Mouse (Mus musculus): Measurements from ENCODE around the gene Lrrd1.
"Not testable (repeated sequence)": the region's sequence is repeated elsewhere in the genome, so short reads cannot be mapped to it uniquely, and the experiment has no call there.

Gene Lrrd1

DNA sequence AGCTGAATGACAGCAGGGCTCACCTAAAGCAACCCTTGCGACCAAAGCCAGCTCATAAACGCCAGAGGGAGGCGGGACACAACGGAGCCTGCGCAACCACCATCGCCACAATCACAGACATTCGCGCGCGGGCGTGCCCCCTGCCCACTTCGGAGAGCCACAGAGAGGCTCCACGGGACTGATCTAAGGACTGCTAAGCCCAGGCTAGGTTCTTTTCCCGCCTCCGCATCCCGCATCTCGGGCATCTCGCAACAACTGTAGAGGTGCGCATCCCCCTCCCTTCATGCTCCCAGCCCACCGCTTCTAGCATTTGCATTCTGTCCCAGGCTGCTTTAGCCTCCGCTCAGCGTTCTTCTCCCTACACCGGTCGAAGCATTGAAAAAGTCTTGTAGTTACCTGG is at the start of gene Lrrd1:
Gene Lrrd1, plus strand, starts transcription at position 148 of the 400 bp plus-strand sequence.
- in situ Hi-C loops (cut with MboI) = no loop called here

GRCm38 (mm10) chr5:3797101-3797500 is 47.9 kb upstream of the Lrrd1 start:
- in situ Hi-C loops (cut with MboI) = not testable (repeated sequence)

DNA sequence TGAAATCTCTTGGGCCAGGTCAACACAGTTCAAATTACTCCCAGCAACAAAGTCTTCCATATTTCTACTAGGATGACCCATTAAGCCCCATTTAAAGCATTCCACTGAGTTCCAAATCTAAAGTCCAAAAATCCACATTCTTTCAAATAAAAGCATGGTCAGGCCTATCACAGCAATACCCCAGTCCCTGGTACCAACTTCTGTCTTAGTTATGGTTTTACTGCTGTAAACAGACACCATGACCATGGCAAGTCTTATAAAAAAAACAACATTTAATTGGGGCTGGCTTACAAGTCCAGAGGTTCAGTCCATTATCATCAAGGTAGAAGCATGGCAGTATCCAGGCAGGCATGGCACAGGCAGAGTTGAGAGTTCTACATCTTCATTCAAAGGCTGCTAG is 46.3 kb upstream of the Lrrd1 start:
- in situ Hi-C loops (cut with MboI) = not testable (repeated sequence)

DNA sequence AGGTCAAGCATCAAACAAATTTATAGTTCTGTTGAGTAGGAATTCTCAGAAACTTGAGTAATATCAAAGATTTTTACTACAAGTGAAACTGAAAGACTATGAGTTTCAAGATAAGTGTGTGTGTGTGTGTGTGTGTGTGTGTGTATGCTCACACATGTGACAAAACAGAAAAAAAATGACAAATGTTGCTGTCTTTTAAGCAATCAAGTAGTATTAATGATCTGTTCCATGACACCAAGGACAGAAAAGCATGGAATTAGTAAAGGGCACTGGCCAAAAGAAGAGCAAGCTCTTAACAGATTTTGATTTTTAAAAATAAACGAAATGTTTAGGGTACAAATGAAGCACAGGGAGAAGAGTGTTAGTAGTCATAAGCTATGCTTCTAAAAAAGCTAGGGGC is 44.9 kb upstream of the Lrrd1 start:
- in situ Hi-C loops (cut with MboI) = no loop called here

DNA sequence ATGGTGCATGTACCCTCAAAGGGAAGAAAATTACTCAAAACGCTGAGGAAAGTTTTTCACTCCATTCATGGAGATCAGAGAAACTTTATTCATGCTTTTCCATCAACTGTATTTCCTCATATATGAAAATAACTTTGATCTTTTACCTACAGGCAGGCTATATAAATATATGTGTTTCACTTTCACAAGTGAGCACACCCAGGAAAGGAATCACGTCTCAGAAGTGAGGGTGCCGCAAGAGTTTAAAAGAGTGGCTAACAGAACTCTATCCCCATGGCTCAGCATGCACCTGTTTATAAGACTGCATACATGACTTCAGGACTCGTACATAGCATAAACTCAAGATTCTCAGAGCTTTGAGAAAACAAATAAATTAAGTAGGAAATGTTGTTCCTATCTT is 44.1 kb upstream of the Lrrd1 start:
- in situ Hi-C loops (cut with MboI) = no loop called here

- in situ Hi-C loops (cut with MboI) = no loop called here
These were observed 43.1 kb upstream of the Lrrd1 start for GRCm38 (mm10) chr5:3801672-3802432.

- in situ Hi-C loops (cut with MboI) = no loop called here
These were observed 42.3 kb upstream of the Lrrd1 start, which contains the start of the genes Ankib1 and Krit1 for GRCm38 (mm10) chr5:3802433-3803291. Gene Ankib1 (minus strand): TSS chr5:3802925. Gene Krit1 (plus strand): TSS chr5:3803184.

GRCm38 (mm10) chr5:3803292-3804165 is 41.4 kb upstream of the Lrrd1 start:
- in situ Hi-C loops (cut with MboI) = no loop called here

- in situ Hi-C loops (cut with MboI) = no loop called here
These were observed 36.5 kb upstream of the Lrrd1 start for GRCm38 (mm10) chr5:3808472-3808871.

- in situ Hi-C loops (cut with MboI) = no loop called here
These were observed 10.9 kb upstream of the Lrrd1 start for GRCm38 (mm10) chr5:3834107-3834506.

GRCm38 (mm10) chr5:3870161-3870560 is 25.2 kb downstream of the Lrrd1 start:
- in situ Hi-C loops (cut with MboI) = no loop called here

DNA sequence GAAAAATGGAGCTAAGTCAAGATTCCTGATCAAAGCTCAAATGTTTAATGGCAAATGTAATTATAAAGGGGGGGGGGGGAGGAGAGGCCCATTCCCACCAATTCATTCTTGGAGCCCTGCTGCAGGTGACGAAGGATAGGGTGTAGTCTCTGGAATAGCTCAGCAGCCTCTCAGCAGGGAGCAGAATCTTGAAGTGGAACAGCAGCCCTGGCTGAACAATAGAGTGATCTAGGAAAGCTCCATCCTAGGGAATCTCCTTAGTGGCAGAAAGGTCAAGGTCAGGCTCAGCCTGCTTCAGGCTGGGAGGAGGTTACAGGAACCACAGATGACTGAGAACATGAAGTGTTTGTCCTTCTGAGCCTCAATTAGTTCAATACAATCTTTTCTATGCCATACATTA is 27.4 kb downstream of the Lrrd1 start:
- in situ Hi-C loops (cut with MboI) = no loop called here

DNA sequence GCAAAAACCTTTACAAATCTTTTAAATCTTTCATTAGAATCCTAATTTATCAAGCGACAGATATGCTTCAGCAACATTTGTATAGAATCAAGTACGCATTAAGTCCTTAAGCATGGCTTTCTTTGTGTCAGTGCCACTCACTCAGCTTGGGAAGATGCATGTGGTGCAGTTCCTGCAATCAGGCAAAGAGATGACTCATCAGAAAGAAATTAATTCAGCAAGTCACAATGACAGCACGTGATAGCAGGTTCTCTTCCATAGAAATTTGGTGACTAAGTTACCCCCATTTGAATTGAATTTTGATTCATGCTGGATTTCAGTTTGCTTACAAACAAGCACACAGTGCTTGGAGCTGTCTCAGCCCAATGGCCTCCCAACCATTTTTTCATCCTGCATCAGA is 28.5 kb downstream of the Lrrd1 start:
- in situ Hi-C loops (cut with MboI) = no loop called here

DNA sequence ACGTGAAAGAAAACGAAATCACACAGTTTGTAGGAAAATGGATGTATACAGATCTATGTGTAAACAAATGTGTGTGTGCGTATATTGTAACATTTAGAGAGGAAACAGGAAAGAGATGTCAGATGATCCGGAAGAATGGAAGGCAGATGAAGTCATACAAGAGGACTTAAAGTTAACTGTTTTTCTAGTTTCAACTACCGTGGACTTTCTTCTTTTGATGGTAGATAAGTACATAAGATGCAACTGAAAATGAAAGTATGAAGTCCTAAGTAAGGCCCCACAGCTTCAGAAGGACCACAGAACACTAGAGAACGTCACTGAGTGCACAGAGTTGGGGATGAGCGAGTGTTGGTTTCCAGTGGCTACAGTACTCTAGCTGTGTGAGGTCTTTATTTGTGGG is 41.9 kb downstream of the Lrrd1 start:
- in situ Hi-C loops (cut with MboI) = not testable (repeated sequence)

GRCm38 (mm10) chr5:3889201-3889600 is 44.2 kb downstream of the Lrrd1 start:
- in situ Hi-C loops (cut with MboI) = no loop called here

GRCm38 (mm10) chr5:3893459-3894293 is 48.7 kb downstream of the Lrrd1 start, which contains the start of gene Mterf1a:
Gene Mterf1a (minus strand): TSS chr5:3893933.
- in situ Hi-C loops (cut with MboI) = not testable (repeated sequence)

- in situ Hi-C loops (cut with MboI) = not testable (repeated sequence)
These were observed 49.3 kb downstream of the Lrrd1 start for GRCm38 (mm10) chr5:3894294-3894619.

GRCm38 (mm10) chr5:3905471-3905870 is 60.5 kb downstream of the Lrrd1 start:
- in situ Hi-C loops (cut with MboI) = no loop called here

Data from mature B cell (primary cell).